Mouse (Mus musculus): ENCODE measurements around the gene Flvcr1.

- TF ChIP-seq MAFK (IDR thresholded peaks at IDR 0.05; ENCODE audit: insufficient read depth, low read depth, low read length) (no peak), ZC3H11A (IDR thresholded peaks at IDR 0.05; ENCODE audit: borderline replicate concordance, low read depth, low read length) (no peak), ZNF384 (IDR thresholded peaks at IDR 0.05; ENCODE audit: low read depth, low read length) (no peak)
Measured at GRCm38 (mm10) chr1:190980470-190980869, 45.5 kb downstream of the Flvcr1 start.

Measured in ES-E14 (cell line).